Mouse (Mus musculus) embryonic fibroblast, embryonic 13.5 days (primary cell): ENCODE results near the gene Ttk.

Source experiments
- CTCF ChIP-seq: IDR thresholded peaks from 2 replicates; pipeline ENCODE4 v1.5.1; 2011; ENCODE audit warnings: mild to moderate bottlenecking, control low read depth, low read length, moderate library complexity, borderline replicate concordance; ENCODE audit not compliant: insufficient read depth
- POLR2A ChIP-seq: IDR thresholded peaks from 2 replicates; pipeline ENCODE4 v1.6.1; 2011; ENCODE audit warnings: low read depth, mild to moderate bottlenecking, control low read depth, low read length, moderate library complexity

DNA sequence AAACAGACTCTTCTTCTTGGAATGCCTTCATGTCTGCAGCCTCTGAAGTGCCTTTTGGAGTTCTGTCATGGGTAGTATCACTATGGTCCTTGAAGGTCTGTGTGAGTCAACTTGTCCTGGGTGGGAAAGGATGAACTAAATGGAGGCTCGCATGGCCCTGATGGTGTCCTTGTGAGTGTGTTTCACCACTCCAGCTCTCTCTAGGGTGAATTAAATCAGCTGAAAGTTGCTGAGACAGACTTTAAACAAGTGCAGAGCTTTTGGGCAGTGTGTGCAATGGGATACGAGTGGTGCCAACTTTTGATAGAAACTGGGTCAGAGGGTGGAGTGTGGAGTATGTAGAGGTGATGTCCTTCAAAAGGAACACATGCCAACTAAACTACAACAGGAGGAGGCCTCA is 13.5 kb upstream of the Ttk start:
- TF ChIP-seq POLR2A (no peak), CTCF (no peak)
